In the genomic region with DNA sequence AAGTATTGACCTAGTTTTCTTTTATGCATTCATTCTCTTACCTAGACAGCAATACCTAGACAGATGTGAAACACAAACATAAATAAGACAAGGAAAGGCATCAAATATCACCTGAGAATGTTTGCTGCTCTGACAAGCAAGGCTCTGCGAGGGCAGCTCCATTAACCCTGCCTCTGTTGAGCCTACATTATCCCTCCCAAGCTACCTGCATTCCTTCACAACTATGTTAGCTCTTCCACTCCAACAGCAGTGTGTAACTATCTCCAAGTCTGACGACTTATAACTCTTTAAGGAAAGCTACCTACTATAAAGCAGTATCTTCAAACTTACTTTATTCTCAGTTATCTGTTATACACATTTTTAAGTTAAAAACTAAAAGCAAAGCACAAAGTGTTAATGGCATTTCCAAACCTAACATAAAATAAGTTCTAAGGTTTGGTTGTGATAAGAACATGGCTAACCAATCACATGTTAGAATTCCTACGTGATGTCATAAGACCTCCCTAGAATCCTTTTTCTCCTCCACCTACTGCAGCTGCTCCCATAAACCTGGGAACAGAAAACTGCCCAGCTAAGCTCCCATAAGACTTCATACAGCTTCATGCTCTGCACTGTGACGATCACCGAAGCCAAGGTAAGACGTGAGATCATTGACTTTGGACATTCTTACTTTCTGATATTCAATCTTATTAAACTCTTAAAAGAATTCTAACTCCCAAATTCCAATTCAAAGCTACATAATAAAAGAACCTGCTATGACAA, we compare ENCODE assay signal across 18 mouse cellular contexts. TPM values are rescaled to one million over a fixed set of nuclear protein-coding genes. Genes with fewer than 3 reads are reported as not detected.
DNase-seq lines count a peak whose midpoint lies in the region; ATAC-seq and TF ChIP-seq lines count a peak whose summit lies in the region.
"Had no signal": no experiment of that assay in that cellular context is flagged by ENCODE, and none has a peak within 500 bp of the region (broad histone marks: within the 10 kb centered on the region; RNA-seq: fewer than 3 reads in every experiment).

A gene (plus strand): TSS at position 506 of the 762 bp plus-strand sequence.

- no peak for TF ChIP-seq EP300 in liver, postnatal 0 days (IDR thresholded peaks at IDR 0.05; ENCODE audit: low read depth)

- 67% methylated on average over 6 of the region's 6 CpGs for WGBS in lung, embryonic 14.5 days
- WGBS in heart, embryonic 10.5 days, result 53% methylated on average over 6 of the region's 6 CpGs
- WGBS in heart, embryonic 16.5 days, result 36% methylated on average over 6 of the region's 6 CpGs
- WGBS in liver, postnatal 0 days (ENCODE audit: insufficient replicate concordance), result 78% methylated on average over 6 of the region's 6 CpGs

- no peak for TF ChIP-seq CTCF in lung, embryonic 14.5 days (IDR thresholded peaks at IDR 0.05; ENCODE audit: low read depth)
- no peak for TF ChIP-seq CTCF in liver, postnatal 0 days (IDR thresholded peaks at IDR 0.05; ENCODE audit: low read depth)

- no peak within 1 kb of the TSS for H3K4me2 ChIP-seq in lung, embryonic 14.5 days
- peak within 1 kb of the TSS; percentile 61 for H3K4me2 ChIP-seq in heart, embryonic 16.5 days (ENCODE audit: low read depth, low read length)
- peak within 1 kb of the TSS; percentile 44; the same call in 1 of the 2 replicates for H3K4me2 ChIP-seq in liver, postnatal 0 days (ENCODE audit: low read depth, low read length)
- H3K4me2 ChIP-seq: embryonic facial prominence, embryonic 13.5 days; neural tube, embryonic 15.5 days had no signal

- peaks cover 4% of the 10 kb centered on the region; the same call in 1 of the 2 replicates for H3K4me1 ChIP-seq in lung, embryonic 14.5 days (ENCODE audit: insufficient read depth)
- H3K4me1 ChIP-seq in heart, embryonic 10.5 days, result peaks cover 25% of the 10 kb centered on the region
- H3K4me1 ChIP-seq in heart, embryonic 16.5 days (ENCODE audit: control insufficient read depth, insufficient read depth, low read length), result peaks cover 14% of the 10 kb centered on the region
- H3K4me1 ChIP-seq in liver, postnatal 0 days (ENCODE audit: insufficient read depth), result peaks cover 14% of the 10 kb centered on the region
- H3K4me1 ChIP-seq: embryonic facial prominence, embryonic 13.5 days; forebrain, embryonic 10.5 days; neural tube, embryonic 15.5 days had no signal

- no peaks in the 10 kb centered on the region for H3K36me3 ChIP-seq in lung, embryonic 14.5 days (ENCODE audit: insufficient read depth)
- no peaks in the 10 kb centered on the region for H3K36me3 ChIP-seq in heart, embryonic 10.5 days
- no peaks in the 10 kb centered on the region for H3K36me3 ChIP-seq in heart, embryonic 16.5 days (ENCODE audit: control insufficient read depth, insufficient read depth)
- H3K36me3 ChIP-seq in liver, postnatal 0 days (replicated peaks; ENCODE audit: insufficient read depth, low read length), result 0 out of 2 replicates have a peak, but pooled peaks cover 2% of the 10 kb centered on the region
- H3K36me3 ChIP-seq: embryonic facial prominence, embryonic 13.5 days; forebrain, embryonic 10.5 days; neural tube, embryonic 15.5 days had no signal

- no peak within 1 kb of the TSS for H3K9ac ChIP-seq in lung, embryonic 14.5 days
- peak within 1 kb of the TSS; percentile 77 for H3K9ac ChIP-seq in heart, embryonic 16.5 days (ENCODE audit: low read length)
- H3K9ac ChIP-seq in liver, postnatal 0 days (replicated peaks), result no peak within 1 kb of the TSS
- H3K9ac ChIP-seq: embryonic facial prominence, embryonic 13.5 days; neural tube, embryonic 15.5 days had no signal

- no peaks in the 10 kb centered on the region for H3K27me3 ChIP-seq in lung, embryonic 14.5 days (ENCODE audit: insufficient read depth, low read length)
- H3K27me3 ChIP-seq in heart, embryonic 10.5 days (ENCODE audit: insufficient read depth, poor library complexity, severe bottlenecking), result no peaks in the 10 kb centered on the region
- H3K27me3 ChIP-seq in heart, embryonic 16.5 days (ENCODE audit: control insufficient read depth, insufficient read depth, low read length), result no peaks in the 10 kb centered on the region
- no peaks in the 10 kb centered on the region for H3K27me3 ChIP-seq in liver, postnatal 0 days (ENCODE audit: insufficient read depth, low read length)
- H3K27me3 ChIP-seq: embryonic facial prominence, embryonic 13.5 days; neural tube, embryonic 15.5 days had no signal

- no peaks in the 10 kb centered on the region for H3K9me3 ChIP-seq in lung, embryonic 14.5 days (ENCODE audit: low read depth, low read length)
- no peaks in the 10 kb centered on the region for H3K9me3 ChIP-seq in heart, embryonic 10.5 days
- H3K9me3 ChIP-seq in heart, embryonic 16.5 days (replicated peaks; ENCODE audit: control insufficient read depth, low read length), result no peaks in the 10 kb centered on the region
- no peaks in the 10 kb centered on the region for H3K9me3 ChIP-seq in liver, postnatal 0 days (ENCODE audit: low read length)
- H3K9me3 ChIP-seq: embryonic facial prominence, embryonic 13.5 days; forebrain, embryonic 10.5 days; neural tube, embryonic 15.5 days had no signal

- peak within 1 kb of the TSS; percentile 40; the same call in 1 of the 2 replicates for H3K27ac ChIP-seq in lung, embryonic 14.5 days (ENCODE audit: low read depth)
- H3K27ac ChIP-seq in heart, embryonic 10.5 days, result peak within 1 kb of the TSS; percentile 85
- peak within 1 kb of the TSS; percentile 95 for H3K27ac ChIP-seq in heart, embryonic 16.5 days (ENCODE audit: low read length)
- H3K27ac ChIP-seq in liver, postnatal 0 days (ENCODE audit: low read depth), result peak within 1 kb of the TSS; percentile 48; the same call in 1 of the 2 replicates
- H3K27ac ChIP-seq: embryonic facial prominence, embryonic 13.5 days; forebrain, embryonic 10.5 days; neural tube, embryonic 15.5 days had no signal

- no peak within 1 kb of the TSS for H3K4me3 ChIP-seq in lung, embryonic 14.5 days (ENCODE audit: low read depth, low read length)
- peak within 1 kb of the TSS; percentile 57 for H3K4me3 ChIP-seq in heart, embryonic 10.5 days
- peak within 1 kb of the TSS; percentile 62 for H3K4me3 ChIP-seq in heart, embryonic 16.5 days (ENCODE audit: low read length)
- no peak within 1 kb of the TSS for H3K4me3 ChIP-seq in liver, postnatal 0 days (ENCODE audit: low read depth, low read length)
- H3K4me3 ChIP-seq: embryonic facial prominence, embryonic 13.5 days; forebrain, embryonic 10.5 days; neural tube, embryonic 15.5 days had no signal

- no peak for DNase-seq in lung, embryonic 14.5 days
- DNase-seq in lung, postnatal 14 days, result no peak
- DNase-seq in heart, embryonic 10.5 days (ENCODE audit: low spot score), result no peak
- DNase-seq in liver, postnatal 0 days, result no peak
- DNase-seq in cerebellum, postnatal 14 days, result no peak
- no peak for DNase-seq in right cerebral cortex, postnatal 25 days
- DNase-seq: adrenal gland, postnatal 36 days; cerebellum, postnatal 36 days; kidney, postnatal 25 days; retina, postnatal 1 day; spleen, adult 18-20 months had no signal

- no peak for ATAC-seq in lung, embryonic 14.5 days (ENCODE audit: insufficient read depth)
- ATAC-seq in heart, embryonic 16.5 days (replicated peaks; ENCODE audit: extremely low read depth, insufficient read depth, low FRiP score), result peak; percentile 83
- no peak for ATAC-seq in liver, postnatal 0 days
- ATAC-seq: activated CD4-positive, CD25-positive, alpha-beta regulatory T cell, adult 4 months; CD4-positive, CD25-positive, alpha-beta regulatory T cell, adult 4 months; inflammation-experienced regulatory T-cells, adult 6 months had no signal

RNA-seq across cellular contexts. Expression of the gene that starts here (rescaled TPM):
- 3.3 and 3.6 TPM in 2 replicates for polyA plus RNA-seq in lung, embryonic 14.5 days (2014; fragmentation: Nextera tagmentation; extraction: Ambion mirVana)
- polyA plus RNA-seq in heart, embryonic 10.5 days (2016; fragmentation: Nextera tagmentation; extraction: Ambion mirVana), result 179 and 472 TPM in 2 replicates
- 1,143 and 1,291 TPM in 2 replicates for polyA plus RNA-seq in heart, embryonic 16.5 days (2015; fragmentation: Nextera tagmentation; extraction: Ambion mirVana)
- 0.22 and 0.40 TPM in 2 replicates for polyA plus RNA-seq in liver, postnatal 0 days (2015; fragmentation: Nextera tagmentation; extraction: Ambion mirVana)

Comparison
In these comparisons a context has a peak if more than half of its experiments do, and no peak if none do; other contexts are left out.
1. RNA of the gene that starts here (polyA plus RNA-seq): 1,143 to 1,291 TPM in heart, embryonic 16.5 days and 179 to 472 TPM in heart, embryonic 10.5 days; 3.3 to 3.6 TPM in lung, embryonic 14.5 days and 0.22 to 0.40 TPM in liver, postnatal 0 days; every median in the first group is over 10 times any median in the second.
2. H3K27ac ChIP-seq: peak in every context shown above with its lines; median percentile 95 in heart, embryonic 16.5 days; 85 in heart, embryonic 10.5 days; 48 in liver, postnatal 0 days; 40 in lung, embryonic 14.5 days.
3. H3K4me3 ChIP-seq: peak in heart, embryonic 10.5 days (single experiment) and heart, embryonic 16.5 days (single experiment); none in lung, embryonic 14.5 days (single experiment) and liver, postnatal 0 days (single experiment).